Mouse (Mus musculus): Measurements from ENCODE around the gene Gm4070. TPM values are rescaled to one million over a fixed set of nuclear protein-coding genes. Genes with fewer than 3 reads are reported as not detected.
A peak's percentile ranks its signal among the peaks of the same experiment; 100 is the strongest.
"Not testable (repeated sequence)": the region's sequence is repeated elsewhere in the genome, so short reads cannot be mapped to it uniquely, and the experiment has no call there.

Gm4070 gene
- total RNA-seq (2022), result 10 to 100 TPM in 2 of 4 experiments, 1 to 10 TPM in 2; 9.0 to 17.0 (median 12.1) TPM

DNA sequence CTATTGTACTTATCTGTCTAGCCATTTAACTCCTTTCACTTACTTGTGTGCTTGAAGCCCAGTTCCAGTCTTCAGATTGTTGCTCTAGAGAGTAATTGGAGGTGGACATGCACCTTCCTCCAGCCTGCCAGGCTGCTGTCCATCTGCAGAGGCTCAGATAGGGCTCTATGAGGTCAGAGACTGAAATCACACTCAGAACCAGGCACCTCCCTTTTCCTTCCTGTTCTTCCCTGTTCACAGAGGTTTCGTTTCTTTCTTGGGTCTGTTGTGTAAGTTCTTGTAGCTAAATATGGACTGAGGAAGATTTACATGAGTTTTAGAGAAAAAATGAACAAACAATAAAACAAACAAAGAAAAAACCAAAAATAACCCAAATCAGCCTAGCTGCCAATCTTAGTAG lies at the start of gene Gm4070:
TSS of gene Gm4070 (minus strand) at position 156 of the 400 bp plus-strand sequence.
- peak; percentile 24 for DNase-seq (ENCODE audit: low spot score)

GRCm38 (mm10) chr7:105954540-105954939 lies 773 bp upstream of the Gm4070 start:
- DNase-seq (ENCODE audit: low spot score), result not testable (repeated sequence)

- DNase-seq (ENCODE audit: low spot score), result not testable (repeated sequence)
Observed at GRCm38 (mm10) chr7:105952408-105952807, 1.4 kb downstream of the Gm4070 start.

- DNase-seq (ENCODE audit: low spot score), result not testable (repeated sequence)
Observed at GRCm38 (mm10) chr7:105945238-105945637, 8.5 kb downstream of the Gm4070 start.

GRCm38 (mm10) chr7:105932132-105932531 lies 21.6 kb downstream of the Gm4070 start:
- not testable (repeated sequence) for DNase-seq (ENCODE audit: low spot score)

- not testable (repeated sequence) for DNase-seq (ENCODE audit: low spot score)
Observed at GRCm38 (mm10) chr7:105883588-105884336, 70.0 kb downstream of the Gm4070 start.

DNA sequence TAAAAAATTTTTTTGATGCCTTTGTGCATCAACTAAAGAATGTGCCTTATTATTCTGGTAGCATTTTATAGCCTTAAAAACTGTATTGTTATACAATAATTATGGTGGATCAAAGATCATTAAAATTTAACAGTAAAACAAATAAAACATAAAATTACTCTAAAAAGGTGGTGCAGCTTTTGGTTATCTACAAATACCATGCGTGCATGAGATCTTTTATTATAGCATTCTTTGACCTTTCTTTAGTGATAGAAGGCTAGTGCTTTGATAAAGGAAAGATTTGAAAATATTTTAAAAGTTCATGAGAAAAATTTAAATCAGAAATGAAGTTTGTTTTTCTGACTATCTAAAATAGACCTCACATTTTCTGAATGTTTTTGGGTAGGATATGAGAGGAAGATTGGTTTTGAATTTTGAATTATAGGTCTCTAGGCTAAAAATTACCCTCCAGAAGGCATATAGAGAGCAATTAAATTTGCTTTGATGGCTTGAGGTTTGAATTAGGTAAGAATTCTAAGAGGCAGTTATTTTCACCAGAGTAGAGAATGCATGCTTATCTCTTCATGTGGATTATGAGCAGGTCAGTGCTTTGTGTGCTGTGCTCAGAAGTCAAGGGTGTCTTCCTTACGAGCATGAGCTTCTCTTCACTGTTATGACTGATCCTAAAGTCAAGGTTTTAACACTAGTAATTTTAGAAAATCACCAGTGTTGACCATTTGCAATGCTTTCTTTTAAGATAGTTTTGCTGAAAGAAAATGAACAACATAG lies 73.9 kb downstream of the Gm4070 start:
- not testable (repeated sequence) for DNase-seq (ENCODE audit: low spot score)

DNA sequence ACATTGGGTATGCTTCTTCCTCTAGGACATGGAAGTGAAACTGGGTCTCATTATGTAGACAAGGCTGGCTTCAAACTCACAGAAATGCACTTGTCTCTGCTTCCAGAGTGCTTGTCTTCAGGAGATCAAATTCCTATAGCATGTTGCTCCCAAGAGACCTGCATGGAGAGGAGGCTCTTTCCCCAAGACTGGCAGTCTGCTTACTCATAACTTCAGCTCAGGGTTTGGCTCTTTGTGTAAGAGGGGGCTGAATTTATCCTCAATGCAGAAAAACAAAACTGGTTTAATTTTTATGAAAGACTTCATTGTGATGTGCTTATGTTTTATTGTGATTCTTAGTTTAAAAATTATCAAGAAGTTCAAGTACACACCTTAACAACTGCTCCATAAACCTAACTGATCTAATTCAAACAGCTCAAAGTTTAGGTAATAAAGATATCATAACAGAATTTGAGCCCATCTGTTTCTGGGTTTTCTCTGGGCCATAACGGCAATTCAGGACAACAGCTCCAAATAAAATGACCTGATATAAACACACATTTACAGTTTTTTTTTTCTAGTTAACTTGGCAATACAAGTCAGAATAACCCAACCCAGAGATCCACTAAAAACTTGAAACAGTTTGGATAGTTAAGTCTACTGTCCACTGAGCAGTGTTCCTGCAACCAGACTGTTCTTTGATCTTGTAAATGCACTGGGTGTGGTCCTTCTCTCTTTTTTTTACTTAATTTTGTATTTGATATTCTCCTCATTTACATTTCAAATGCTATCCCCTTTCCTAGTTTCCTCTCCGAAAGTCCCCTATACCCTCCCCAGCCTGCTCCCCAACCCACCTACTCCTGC lies 97.8 kb downstream of the Gm4070 start:
- DNase-seq (ENCODE audit: low spot score), result not testable (repeated sequence)

Other genes with a start within 250 kb of the Gm4070 start
- 10 to 100 TPM; 74.6 to 86.7 (median 79.5) TPM for gene Ilk, start 217.4 kb downstream of the Gm4070 start, total RNA-seq (2022)
- gene Rrp8, start 216.6 kb downstream of the Gm4070 start, total RNA-seq (2022), result 10 to 100 TPM in 3 of 4 experiments, 1 to 10 TPM in 1; 8.8 to 10.4 (median 10.2) TPM
- 100 to 1,000 TPM; 102 to 119 (median 112) TPM for gene Taf10, start 209.6 kb downstream of the Gm4070 start, total RNA-seq (2022)
- 10 to 100 TPM; 39.0 to 57.8 (median 45.5) TPM for gene Tpp1, start 201.7 kb downstream of the Gm4070 start, total RNA-seq (2022)
- 1 to 10 TPM; 4.3 to 8.7 (median 7.3) TPM for gene Dchs1, start 166.3 kb downstream of the Gm4070 start, total RNA-seq (2022)
- gene Mrpl17, start 142.9 kb downstream of the Gm4070 start, total RNA-seq (2022), result 100 to 1,000 TPM; 123 to 132 (median 127) TPM